Mouse (Mus musculus) stomach, embryonic 14.5 days (tissue): ENCODE data around the gene Slc28a1. TPM values are rescaled to one million over a fixed set of nuclear protein-coding genes. Genes with fewer than 3 reads are reported as not detected.
"Not testable (repeated sequence)": the region's sequence is repeated elsewhere in the genome, so short reads cannot be mapped to it uniquely, and the experiment has no call there.

ENCODE experiments used
- ATAC-seq: fragments of 200-750 bp; cut with Nextera tagmentation; 2 replicates; pipeline ENCODE4 v1.8.0; 2017; ENCODE audit warnings: low read depth, moderate TSS enrichment; ENCODE audit not compliant: insufficient number of reproducible peaks, insufficient read depth, low FRiP score
- H3K27ac ChIP-seq: fragments of 300-500 bp; sonication (generic); 2 replicates; pipeline ENCODE4 v1.5.1; 2014; ENCODE audit warnings: mild to moderate bottlenecking, low read length, moderate library complexity, mixed read lengths
- H3K27me3 ChIP-seq: fragments of 300-500 bp; sonication (generic); 2 replicates; pipeline ENCODE4 v1.6.1; 2014; ENCODE audit warnings: low read length, control low read depth, mixed read lengths; ENCODE audit not compliant: control insufficient read depth, insufficient read depth
- H3K36me3 ChIP-seq: fragments of 300-500 bp; sonication (generic); 2 replicates; pipeline ENCODE4 v1.6.1; 2014; ENCODE audit warnings: mild to moderate bottlenecking, control low read depth, low read length, moderate library complexity, mixed read lengths; ENCODE audit not compliant: control insufficient read depth, insufficient read depth
- H3K4me1 ChIP-seq: fragments of 300-500 bp; sonication (generic); 2 replicates; pipeline ENCODE4 v1.6.1; 2014; ENCODE audit warnings: low read length, control low read depth, mixed read lengths; ENCODE audit not compliant: control insufficient read depth, insufficient read depth
- H3K4me2 ChIP-seq: fragments of 300-500 bp; sonication (generic); replicated peaks from 2 replicates; pipeline ENCODE4 v1.6.1; 2014; ENCODE audit warnings: low read depth, low read length, control low read depth
- H3K4me3 ChIP-seq: fragments of 300-500 bp; sonication (generic); 2 replicates; pipeline ENCODE4 v1.5.1; 2014; ENCODE audit warnings: low read depth, low read length, control low read depth
- H3K9ac ChIP-seq: fragments of 300-500 bp; sonication (generic); replicated peaks from 2 replicates; pipeline ENCODE4 v1.6.1; 2014; ENCODE audit warnings: low read depth, mild to moderate bottlenecking, control low read depth, low read length, moderate library complexity, mixed read lengths
- H3K9me3 ChIP-seq: fragments of 300-500 bp; sonication (generic); 2 replicates; pipeline ENCODE4 v1.6.1; 2016; ENCODE audit warnings: low read depth, low read length, control low read depth; ENCODE audit not compliant: control insufficient read depth
- WGBS: fragments of 180-500 bp; shearing (Covaris S2); extraction: QIAGEN DNeasy Blood & Tissue Kit; methylation state at CpG from one replicate; pipeline ENCODE4 v1.1.7; 2014; 5-methylcytosine and 5-hydroxymethylcytosine counted together
- polyA plus RNA-seq: library from polyadenylated mRNA; unstranded; fragments of >200 nt; fragmentation: Nextera tagmentation; extraction: Ambion mirVana; gene quantifications from 2 replicates; pipeline ENCODE4 v1.2.1, GENCODE M21; 2014

Gene Slc28a1
- polyA plus RNA-seq, 1 experiment from 2014 or later = not detected

GRCm38 (mm10) chr7:81199109-81199508 is 84.5 kb downstream of the Slc28a1 start:
- H3K4me2 ChIP-seq = no peak overlapping the region
- 55% methylated on average over 5 of the region's 5 CpGs for WGBS
- H3K4me1 ChIP-seq = peaks cover 5% of the 10 kb centered on the region; the same call in 1 of the 2 replicates
- H3K36me3 ChIP-seq = no peaks in the 10 kb centered on the region
- no peak overlapping the region for H3K27ac ChIP-seq
- no peak overlapping the region for H3K9ac ChIP-seq
- no peaks in the 10 kb centered on the region for H3K9me3 ChIP-seq
- no peak for ATAC-seq
- no peak overlapping the region for H3K4me3 ChIP-seq
- no peaks in the 10 kb centered on the region for H3K27me3 ChIP-seq

- Histone ChIP-seq H3K27me3 (no peaks in the 10 kb centered on the region), H3K27ac (no peak overlapping the region), H3K9me3 (no peaks in the 10 kb centered on the region), H3K36me3 (no peaks in the 10 kb centered on the region), H3K9ac (no peak overlapping the region), H3K4me3 (no peak overlapping the region), H3K4me2 (no peak overlapping the region), H3K4me1 (peaks cover 5% of the 10 kb centered on the region; the same call in 1 of the 2 replicates)
- 56% methylated on average over 4 of the region's 4 CpGs for WGBS
- no peak for ATAC-seq
Observed at GRCm38 (mm10) chr7:81199757-81200156, 85.2 kb downstream of the Slc28a1 start.

GRCm38 (mm10) chr7:81202389-81202788 is 87.8 kb downstream of the Slc28a1 start:
- Histone ChIP-seq H3K36me3 (no peaks in the 10 kb centered on the region), H3K27ac (no peak overlapping the region), H3K4me2 (no peak overlapping the region), H3K4me3 (no peak overlapping the region), H3K4me1 (peaks cover 5% of the 10 kb centered on the region; the same call in 1 of the 2 replicates), H3K9me3 (no peaks in the 10 kb centered on the region), H3K27me3 (no peaks in the 10 kb centered on the region), H3K9ac (no peak overlapping the region)
- ATAC-seq = no peak
- WGBS = 32% methylated on average over 5 of the region's 5 CpGs

GRCm38 (mm10) chr7:81203576-81203975 is 89.0 kb downstream of the Slc28a1 start:
- not testable (repeated sequence) for H3K4me3 ChIP-seq, ATAC-seq, H3K27me3 ChIP-seq, H3K27ac ChIP-seq, H3K9me3 ChIP-seq, H3K36me3 ChIP-seq, H3K4me2 ChIP-seq, H3K4me1 ChIP-seq, H3K9ac ChIP-seq
- 88% methylated on average over 10 of the region's 10 CpGs for WGBS

- no peak for ATAC-seq
- no peak overlapping the region for H3K4me3 ChIP-seq
- 16% methylated on average over 6 of the region's 6 CpGs for WGBS
- peaks cover under 1% of the 10 kb centered on the region; the same call in 1 of the 2 replicates for H3K4me1 ChIP-seq
- no peak overlapping the region for H3K27ac ChIP-seq
- H3K36me3 ChIP-seq = no peaks in the 10 kb centered on the region
- H3K27me3 ChIP-seq = 0 out of 2 replicates have a peak, but pooled peaks cover 4% of the 10 kb centered on the region
- H3K9me3 ChIP-seq = no peaks in the 10 kb centered on the region
- no peak overlapping the region for H3K4me2 ChIP-seq
- no peak overlapping the region for H3K9ac ChIP-seq
Observed at GRCm38 (mm10) chr7:81208944-81209343, 94.3 kb downstream of the Slc28a1 start.

- H3K4me3 ChIP-seq = no peak overlapping the region
- 0 out of 2 replicates have a peak, but pooled peaks cover 4% of the 10 kb centered on the region for H3K27me3 ChIP-seq
- no peaks in the 10 kb centered on the region for H3K9me3 ChIP-seq
- no peaks in the 10 kb centered on the region for H3K36me3 ChIP-seq
- H3K4me2 ChIP-seq = no peak overlapping the region
- H3K27ac ChIP-seq = no peak overlapping the region
- no peak overlapping the region for H3K9ac ChIP-seq
- H3K4me1 ChIP-seq = peaks cover 3% of the 10 kb centered on the region; the same call in 1 of the 2 replicates
- no peak for ATAC-seq
- 47% methylated on average over 12 of the region's 12 CpGs for WGBS
Observed at GRCm38 (mm10) chr7:81209979-81210685, 95.5 kb downstream of the Slc28a1 start.

GRCm38 (mm10) chr7:81211760-81212159 is 97.2 kb downstream of the Slc28a1 start:
- no peaks in the 10 kb centered on the region for H3K36me3 ChIP-seq
- no peak for ATAC-seq
- H3K4me1 ChIP-seq = peaks cover 3% of the 10 kb centered on the region; the same call in 1 of the 2 replicates
- H3K4me2 ChIP-seq = no peak overlapping the region
- H3K9ac ChIP-seq = no peak overlapping the region
- 15% methylated on average over 8 of the region's 8 CpGs for WGBS
- H3K27me3 ChIP-seq = 0 out of 2 replicates have a peak, but pooled peaks cover 7% of the 10 kb centered on the region
- no peak overlapping the region for H3K4me3 ChIP-seq
- H3K27ac ChIP-seq = no peak overlapping the region
- H3K9me3 ChIP-seq = no peaks in the 10 kb centered on the region

- 0% methylated on average over 22 of the region's 22 CpGs for WGBS
- no peak for ATAC-seq
- H3K27me3 ChIP-seq = 0 out of 2 replicates have a peak, but pooled peaks cover 7% of the 10 kb centered on the region
- peak overlapping the region; percentile 48 for H3K4me3 ChIP-seq
- no peaks in the 10 kb centered on the region for H3K36me3 ChIP-seq
- H3K9ac ChIP-seq = no peak overlapping the region
- H3K27ac ChIP-seq = peak overlapping the region; percentile 1; the same call in 1 of the 2 replicates
- H3K9me3 ChIP-seq = no peaks in the 10 kb centered on the region
- H3K4me2 ChIP-seq = peak overlapping the region; percentile 43
- peaks cover 3% of the 10 kb centered on the region; the same call in 1 of the 2 replicates for H3K4me1 ChIP-seq
Observed at GRCm38 (mm10) chr7:81212261-81212681, 97.7 kb downstream of the Slc28a1 start.
